ENCODE assay signal across 8 mouse cellular contexts in genomic region chr2:109891471-109891870, GRCm38 (mm10). TPM values are rescaled to one million over a fixed set of nuclear protein-coding genes. Genes with fewer than 3 reads are reported as not detected.
DNase-seq lines count a peak whose midpoint lies in the region; ATAC-seq and TF ChIP-seq lines count a peak whose summit lies in the region.

No protein-coding gene starts in this region.

- ATAC-seq in heart, embryonic 12.5 days (ENCODE audit: insufficient number of reproducible peaks, low FRiP score): no peak
- no peak for ATAC-seq in G1E (ENCODE audit: extremely low read depth, insufficient number of reproducible peaks, low FRiP score, poor library complexity, severe bottlenecking)
- no peak for ATAC-seq in forebrain, embryonic 16.5 days
- no peak for ATAC-seq in lung, embryonic 16.5 days (ENCODE audit: low read depth)

- TF ChIP-seq CTCF in G1E (IDR thresholded peaks at IDR 0.05; ENCODE audit: low read depth, low read length): no peak

- H3K27ac ChIP-seq in heart, embryonic 12.5 days (ENCODE audit: poor library complexity, severe bottlenecking): peak overlapping the region; percentile 91; the same call in 1 of the 2 replicates
- H3K27ac ChIP-seq in forebrain, embryonic 16.5 days (ENCODE audit: low read length): no peak overlapping the region; the same call in 1 of the 2 replicates
- peak overlapping the region; percentile 93 for H3K27ac ChIP-seq in lung, embryonic 16.5 days (ENCODE audit: low read length)

- H3K4me1 ChIP-seq in heart, embryonic 12.5 days (replicated peaks): peaks cover 8% of the 10 kb centered on the region
- H3K4me1 ChIP-seq in G1E (ENCODE audit: insufficient read depth, low read depth, low read length): peaks cover 27% of the 10 kb centered on the region
- peaks cover 13% of the 10 kb centered on the region for H3K4me1 ChIP-seq in forebrain, embryonic 16.5 days (replicated peaks; ENCODE audit: control insufficient read depth, insufficient read depth, low read length)
- H3K4me1 ChIP-seq in lung, embryonic 16.5 days (replicated peaks; ENCODE audit: control insufficient read depth, insufficient read depth, low read length): peaks cover 5% of the 10 kb centered on the region

- 43% methylated on average over 4 of the region's 4 CpGs for WGBS in heart, embryonic 12.5 days
- WGBS in forebrain, embryonic 16.5 days: 7% methylated on average over 4 of the region's 4 CpGs
- 9% methylated on average over 4 of the region's 4 CpGs for WGBS in lung, embryonic 16.5 days

- H3K4me2 ChIP-seq in heart, embryonic 12.5 days: peak overlapping the region; percentile 84
- peak overlapping the region; percentile 87 for H3K4me2 ChIP-seq in forebrain, embryonic 16.5 days (ENCODE audit: low read length)
- peak overlapping the region; percentile 90 for H3K4me2 ChIP-seq in lung, embryonic 16.5 days (ENCODE audit: low read depth, low read length)

- no peaks in the 10 kb centered on the region for H3K27me3 ChIP-seq in heart, embryonic 12.5 days (replicated peaks)
- peaks cover 2% of the 10 kb centered on the region; the same call in 1 of the 2 replicates for H3K27me3 ChIP-seq in G1E (ENCODE audit: insufficient read depth, low read length)
- no peaks in the 10 kb centered on the region for H3K27me3 ChIP-seq in forebrain, embryonic 16.5 days (replicated peaks; ENCODE audit: control insufficient read depth, insufficient read depth, low read length)
- no peaks in the 10 kb centered on the region; the same call in 1 of the 2 replicates for H3K27me3 ChIP-seq in lung, embryonic 16.5 days (ENCODE audit: control insufficient read depth, insufficient read depth, low read depth, low read length)

- H3K9me3 ChIP-seq in heart, embryonic 12.5 days (replicated peaks): no peaks in the 10 kb centered on the region
- H3K9me3 ChIP-seq in G1E (replicated peaks): no peaks in the 10 kb centered on the region
- no peaks in the 10 kb centered on the region for H3K9me3 ChIP-seq in forebrain, embryonic 16.5 days (ENCODE audit: control insufficient read depth, low read length)
- H3K9me3 ChIP-seq in lung, embryonic 16.5 days (ENCODE audit: control insufficient read depth, low read length): no peaks in the 10 kb centered on the region

- peak overlapping the region; percentile 98 for H3K9ac ChIP-seq in heart, embryonic 12.5 days
- H3K9ac ChIP-seq in forebrain, embryonic 16.5 days (replicated peaks; ENCODE audit: low read depth, low read length): peak overlapping the region; percentile 97
- H3K9ac ChIP-seq in lung, embryonic 16.5 days (ENCODE audit: low read length): peak overlapping the region; percentile 99

- intact Hi-C loops in heart, postnatal 10 days (cut with DNase I): no loop called here
- intact Hi-C loops in left cerebral cortex, postnatal 36 days (cut with DNase I): loop anchor here (10.0 kb wide), 2 partner anchors 197 to 617 kb away; no protein-coding TSS in a partner anchor

- H3K4me3 ChIP-seq in heart, embryonic 12.5 days: peak overlapping the region; percentile 97
- H3K4me3 ChIP-seq in G1E (ENCODE audit: low read depth, low read length): peak overlapping the region; percentile 90
- peak overlapping the region; percentile 98 for H3K4me3 ChIP-seq in forebrain, embryonic 16.5 days (replicated peaks; ENCODE audit: low read length)
- H3K4me3 ChIP-seq in lung, embryonic 16.5 days (ENCODE audit: low read length): peak overlapping the region; percentile 97

- peaks cover 23% of the 10 kb centered on the region for H3K36me3 ChIP-seq in heart, embryonic 12.5 days
- peaks cover 27% of the 10 kb centered on the region for H3K36me3 ChIP-seq in G1E (replicated peaks)
- peaks cover 18% of the 10 kb centered on the region for H3K36me3 ChIP-seq in forebrain, embryonic 16.5 days (ENCODE audit: control insufficient read depth, insufficient read depth)
- peaks cover 18% of the 10 kb centered on the region for H3K36me3 ChIP-seq in lung, embryonic 16.5 days (ENCODE audit: control insufficient read depth, insufficient read depth, low read length)

- DNase-seq in heart, postnatal 10 days: no peak
- no peak for DNase-seq in G1E (ENCODE audit: low spot score)
- no peak for DNase-seq in spleen, postnatal 10 days (ENCODE audit: low spot score in 2 of 2)
- no peak for DNase-seq in left cerebral cortex, postnatal 36 days (ENCODE audit: low spot score in 2 of 2)
- no peak for DNase-seq in frontal cortex, postnatal 36 days (ENCODE audit: low spot score in 2 of 2)

RNA-seq across cellular contexts. Expression of gene Lin7c, which starts 0.8 kb away (rescaled TPM):
- polyA plus RNA-seq in heart, embryonic 12.5 days (2016; fragmentation: Nextera tagmentation; extraction: Ambion mirVana): 52.1 and 53.7 TPM in 2 replicates
- total RNA-seq in heart, postnatal 10 days (2021): 10 to 100 TPM; 55.1 to 56.9 TPM
- total RNA-seq in G1E (2014; fragmentation: Nextera tagmentation): 97.5 and 99.3 TPM in 2 replicates
- total RNA-seq in G1E (2017): 98.7 and 110 TPM in 2 replicates
- polyA plus RNA-seq in G1E (2012): 2.6 and 4.6 TPM in 2 replicates
- polyA plus RNA-seq in forebrain, embryonic 16.5 days (2015; fragmentation: Nextera tagmentation; extraction: Ambion mirVana): 207 and 223 TPM in 2 replicates
- 65.0 TPM in 2 replicates for polyA plus RNA-seq in lung, embryonic 16.5 days (2015; fragmentation: Nextera tagmentation; extraction: Ambion mirVana)
- total RNA-seq in left cerebral cortex, postnatal 36 days (2021): 10 to 100 TPM; 66.9 to 76.8 TPM

RNA-seq across cellular contexts. Expression of gene Lgr4, which starts 26.0 kb away (rescaled TPM):
- 15.1 and 17.8 TPM in 2 replicates for polyA plus RNA-seq in heart, embryonic 12.5 days (2016; fragmentation: Nextera tagmentation; extraction: Ambion mirVana)
- 10 to 100 TPM; 34.3 to 36.6 TPM for total RNA-seq in heart, postnatal 10 days (2021)
- total RNA-seq in G1E (2014; fragmentation: Nextera tagmentation) (12.1 and 14.2 TPM in 2 replicates), G1E (2017) (7.1 and 7.7 TPM in 2 replicates)
- polyA plus RNA-seq in G1E (2012): 0.98 and 1.1 TPM in 2 replicates
- 2.7 and 3.6 TPM in 2 replicates for polyA plus RNA-seq in forebrain, embryonic 16.5 days (2015; fragmentation: Nextera tagmentation; extraction: Ambion mirVana)
- polyA plus RNA-seq in lung, embryonic 16.5 days (2015; fragmentation: Nextera tagmentation; extraction: Ambion mirVana): 2.0 TPM in 2 replicates
- total RNA-seq in left cerebral cortex, postnatal 36 days (2021): 10 to 100 TPM; 23.7 to 26.2 TPM
